Mouse (Mus musculus) spleen, adult 2 months (tissue): Measurements from ENCODE around the gene Adap2.

Source experiments
- CTCF ChIP-seq: fragments of 200-500 bp; IDR thresholded peaks from 2 replicates; pipeline ENCODE4 v1.5.1; 2011; ENCODE audit warnings: mild to moderate bottlenecking, inconsistent platforms; ENCODE audit not compliant: insufficient read depth, insufficient read length, insufficient replicate concordance; ENCODE audit errors: extremely low read depth
- POLR2A ChIP-seq: fragments of 200-500 bp; IDR thresholded peaks from 2 replicates; pipeline ENCODE4 v1.6.1; 2011; ENCODE audit warnings: low read depth, low read length, inconsistent platforms

DNA sequence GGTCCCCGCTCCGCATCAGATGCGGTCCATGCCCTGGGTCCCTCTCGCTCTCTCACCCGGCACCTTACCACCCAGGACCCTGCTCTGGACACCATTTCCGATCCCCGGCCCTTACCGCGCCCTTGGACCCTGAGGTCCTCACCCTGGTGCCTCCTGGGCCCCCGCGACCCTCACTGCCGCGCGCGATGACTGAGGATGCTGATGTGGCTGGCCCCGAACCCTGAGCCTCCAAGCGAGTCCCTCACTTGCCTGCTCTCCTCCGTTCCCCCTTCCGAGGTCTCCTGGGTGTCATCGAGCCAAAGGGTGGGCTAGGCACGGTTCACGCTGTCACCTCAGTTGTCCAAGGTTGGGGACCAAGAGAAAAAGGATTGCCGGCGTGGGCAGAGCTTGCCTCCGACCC is 596 bp downstream of the Adap2 start:
- TF ChIP-seq CTCF (no peak), POLR2A (no peak)
